ENCODE assay signal across 14 mouse cellular contexts in genomic region chr4:134607679-134608078, GRCm38 (mm10).
"Had no signal": no experiment of that assay in that cellular context is flagged by ENCODE, and none has a peak within 500 bp of the region (broad histone marks: within the 10 kb centered on the region; RNA-seq: fewer than 3 reads in every experiment).

No protein-coding gene starts in this region.

- ATAC-seq: liver, postnatal 0 days; lung, postnatal 0 days; midbrain, embryonic 13.5 days; midbrain, embryonic 15.5 days had no signal

- DNase-seq: liver, postnatal 0 days; lung, adult 2 months; lung, postnatal 14 days; retina, postnatal 1 day; right cerebral cortex, adult 18-20 months; right cerebral cortex, postnatal 25 days; right cerebral cortex, postnatal 4 days; spleen, adult 18-20 months; thymus, adult 18-20 months; thymus, postnatal 14 days; thymus, postnatal 36 days had no signal
